Mouse (Mus musculus) small intestine, adult 2 months (tissue): ENCODE data around the gene Wasf1.

Experiments
- CTCF ChIP-seq: fragments of 200-500 bp; IDR thresholded peaks from 2 replicates; pipeline ENCODE4 v1.5.1; 2012; ENCODE audit warnings: low read depth, mild to moderate bottlenecking, control low read depth, inconsistent platforms, low read length, moderate library complexity, mixed read lengths; ENCODE audit not compliant: insufficient replicate concordance, insufficient read length; ENCODE audit errors: extremely low read depth
- POLR2A ChIP-seq: fragments of 200-500 bp; IDR thresholded peaks from 2 replicates; pipeline ENCODE4 v1.6.1; 2012; ENCODE audit warnings: low read depth, mild to moderate bottlenecking, control low read depth, inconsistent platforms, low read length, moderate library complexity

- no peak for TF ChIP-seq CTCF
- no peak for TF ChIP-seq POLR2A
Measured at GRCm38 (mm10) chr10:40901786-40902185, 18.5 kb downstream of the Wasf1 start.
